Mouse (Mus musculus) adrenal gland, postnatal 36 days (tissue): ENCODE measurements around the gene Tssk1. TPM values are rescaled to one million over a fixed set of nuclear protein-coding genes. Genes with fewer than 3 reads are reported as not detected.

ENCODE experiments used
- DNase-seq, 2 experiments: peaks; one replicate each; pipeline ENCODE4 v3.0.0; 2021; ENCODE audit warnings: mixed read lengths in 1 of 2
- total RNA-seq, 2 experiments: library from RNA; stranded (reverse); gene quantifications; 2 replicates each; pipeline ENCODE4 v1.2.3; 2021

Gene Tssk1
- total RNA-seq, 2 experiments from 2014 or later, result 0.10 to 0.13 TPM

- DNase-seq, result no peak
These were observed 4.4 kb downstream of the Tssk1 start, which contains the start of the genes Dgcr2 and Tssk2 for GRCm38 (mm10) chr16:17898462-17898861. Gene Dgcr2, minus strand, starts transcription at chr16:17898562. Gene Tssk2, plus strand, starts transcription at chr16:17898637.

GRCm38 (mm10) chr16:17911052-17911595 lies 17.1 kb downstream of the Tssk1 start, which contains the start of gene Ess2:
Gene Ess2, minus strand, starts transcription at chr16:17911348.
- peak; percentile 91 for DNase-seq

GRCm38 (mm10) chr16:17914307-17915249 lies 20.6 kb downstream of the Tssk1 start, which contains the start of gene Gsc2:
Gene Gsc2, minus strand, starts transcription at chr16:17915059.
- DNase-seq, result peak in 1 of 2 experiments; percentile 44

- DNase-seq, result no peak
These were observed 26.6 kb downstream of the Tssk1 start for GRCm38 (mm10) chr16:17920586-17920985.

GRCm38 (mm10) chr16:17921325-17922162 lies 27.5 kb downstream of the Tssk1 start:
- DNase-seq, result peak; percentile 95 to 96

- peak in 1 of 2 experiments; percentile 44 for DNase-seq
These were observed 28.1 kb downstream of the Tssk1 start for GRCm38 (mm10) chr16:17922163-17922538.

GRCm38 (mm10) chr16:17927351-17928082 lies 33.5 kb downstream of the Tssk1 start:
- peak; percentile 50 to 72 for DNase-seq

- DNase-seq, result peak; percentile 90 to 92
These were observed 34.1 kb downstream of the Tssk1 start, which contains the start of gene Slc25a1 for GRCm38 (mm10) chr16:17928087-17928580. Gene Slc25a1, minus strand, starts transcription at chr16:17928219.

GRCm38 (mm10) chr16:17928627-17929104 lies 34.6 kb downstream of the Tssk1 start:
- DNase-seq, result peak; percentile 75 to 85

- DNase-seq, result no peak
These were observed 35.2 kb downstream of the Tssk1 start for GRCm38 (mm10) chr16:17929211-17929610.

GRCm38 (mm10) chr16:17929631-17930030 lies 35.6 kb downstream of the Tssk1 start:
- DNase-seq, result no peak

- no peak for DNase-seq
These were observed 38.0 kb downstream of the Tssk1 start for GRCm38 (mm10) chr16:17931906-17932460.

GRCm38 (mm10) chr16:17933594-17934444 lies 39.8 kb downstream of the Tssk1 start:
- DNase-seq, result no peak

- peak in 1 of 2 experiments; percentile 47 for DNase-seq
These were observed 40.5 kb downstream of the Tssk1 start for GRCm38 (mm10) chr16:17934445-17934910.

GRCm38 (mm10) chr16:17936776-17937175 lies 42.8 kb downstream of the Tssk1 start:
- peak; percentile 15 to 46 for DNase-seq

GRCm38 (mm10) chr16:17938187-17938586 lies 44.2 kb downstream of the Tssk1 start:
- no peak for DNase-seq

- peak; percentile 78 to 87 for DNase-seq
These were observed 44.8 kb downstream of the Tssk1 start for GRCm38 (mm10) chr16:17938821-17939220.

- no peak for DNase-seq
These were observed 45.3 kb downstream of the Tssk1 start for GRCm38 (mm10) chr16:17939255-17939751.

GRCm38 (mm10) chr16:17943466-17943865 lies 49.4 kb downstream of the Tssk1 start:
- no peak for DNase-seq
